Mouse (Mus musculus) adrenal gland (tissue): ENCODE measurements around the gene Sag.

Source experiments
- intact Hi-C: fragments of 180-260 bp; cut with DNase I; formaldehyde crosslinking; loops from one replicate; pipeline ENCODE4 v1.15.1; 2025

Sag gene

DNA sequence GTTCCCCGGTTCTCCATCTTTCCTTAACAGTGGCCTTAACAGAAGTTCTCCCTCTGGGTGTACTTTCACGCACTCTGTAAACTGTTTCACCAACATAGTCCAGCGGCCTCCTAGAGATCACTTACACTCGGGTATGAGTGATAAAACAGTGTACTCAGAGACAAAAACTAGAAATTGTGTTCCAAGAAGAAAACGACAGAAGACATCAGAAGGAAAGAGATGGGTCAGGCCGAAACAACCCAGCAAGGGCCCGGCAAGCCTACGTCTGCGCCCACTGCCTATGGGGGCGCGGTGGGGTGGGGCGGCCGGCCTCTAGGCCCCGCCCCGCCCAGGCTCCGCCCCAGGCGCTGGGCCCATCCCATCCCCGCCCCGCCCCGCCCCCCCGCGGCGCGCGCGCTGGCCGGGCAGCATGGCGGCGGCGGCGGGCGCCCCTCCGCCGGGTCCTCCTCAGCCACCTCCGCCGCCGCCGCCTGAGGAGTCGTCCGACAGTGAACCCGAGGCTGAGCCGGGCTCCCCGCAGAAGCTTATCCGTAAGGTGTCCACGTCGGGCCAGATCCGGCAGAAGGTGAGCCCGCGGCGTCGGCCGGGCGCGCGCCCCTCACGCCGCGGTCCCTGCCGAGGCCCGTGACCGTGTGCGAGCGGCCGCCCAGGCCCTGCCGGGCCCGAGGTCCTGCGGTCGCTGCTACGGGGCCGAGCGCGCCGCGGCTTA, 49.6 kb downstream of the Sag start, which contains the start of gene Dgkd:
TSS of gene Dgkd (plus strand) at position 396 of the 709 bp plus-strand sequence.
- intact Hi-C loops, result loop anchor here (5.0 kb wide), 1 partner anchor 56 kb away; no protein-coding TSS in a partner anchor

DNA sequence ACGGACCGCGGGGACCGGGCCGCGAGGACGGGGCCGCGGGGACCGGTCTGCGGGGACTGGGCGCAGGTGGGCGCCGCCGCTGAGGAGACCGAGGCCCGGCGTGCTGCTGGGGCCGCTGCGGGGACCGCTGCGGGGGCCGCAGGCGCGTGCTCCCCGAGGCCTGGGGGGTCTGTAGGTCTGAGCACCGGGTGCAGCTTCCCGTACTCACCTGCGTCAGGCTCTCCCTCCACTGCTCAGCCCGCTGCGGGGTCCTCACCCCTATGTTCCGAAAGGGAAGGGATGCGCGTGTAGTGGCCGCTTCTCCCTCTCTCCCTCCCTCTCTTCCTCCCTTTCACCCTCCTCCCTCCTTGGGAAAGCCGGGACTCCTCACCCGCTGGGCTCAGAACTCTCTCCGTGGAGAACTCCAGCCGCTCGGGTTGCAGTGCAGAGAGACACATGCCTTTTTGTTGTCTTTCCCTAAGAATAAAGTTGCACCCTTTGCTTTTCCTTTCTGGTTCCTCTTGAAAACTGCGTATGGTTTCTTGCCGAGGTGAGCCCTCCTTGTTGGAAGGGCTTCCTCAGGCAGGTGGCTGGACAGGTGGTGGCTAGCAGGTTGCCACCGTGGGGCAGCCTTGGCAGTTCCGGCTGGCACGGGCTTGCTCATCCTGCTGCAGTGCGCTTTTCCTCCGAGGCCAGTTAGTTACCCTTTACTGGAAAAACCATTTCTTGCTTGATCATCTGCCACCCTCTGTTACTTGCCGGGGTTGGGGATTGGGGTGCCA, 50.3 kb downstream of the Sag start:
- intact Hi-C loops, result loop anchor here (5.0 kb wide), 1 partner anchor 56 kb away; no protein-coding TSS in a partner anchor

DNA sequence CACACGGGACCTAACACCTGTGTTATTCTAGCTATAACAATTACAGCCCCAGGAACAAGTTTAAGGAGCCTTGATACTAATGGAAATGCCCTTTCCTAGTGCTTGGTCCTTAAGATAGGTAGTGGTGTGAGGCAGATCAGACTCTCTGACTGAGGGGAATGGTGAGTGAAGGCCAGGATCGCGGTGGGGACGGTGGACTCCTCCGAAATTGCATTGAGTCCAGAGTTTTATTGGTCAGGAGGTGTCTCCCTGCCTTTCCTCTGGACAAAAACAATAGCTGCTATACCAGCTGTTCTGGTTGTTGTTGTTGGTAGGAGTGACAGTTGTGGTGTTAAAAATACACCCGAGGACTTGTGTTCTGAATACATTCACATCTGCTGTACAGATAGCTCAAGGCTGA, 50.9 kb downstream of the Sag start:
- intact Hi-C loops, result loop anchor here (5.0 kb wide), 1 partner anchor 57 kb away; no protein-coding TSS in a partner anchor

DNA sequence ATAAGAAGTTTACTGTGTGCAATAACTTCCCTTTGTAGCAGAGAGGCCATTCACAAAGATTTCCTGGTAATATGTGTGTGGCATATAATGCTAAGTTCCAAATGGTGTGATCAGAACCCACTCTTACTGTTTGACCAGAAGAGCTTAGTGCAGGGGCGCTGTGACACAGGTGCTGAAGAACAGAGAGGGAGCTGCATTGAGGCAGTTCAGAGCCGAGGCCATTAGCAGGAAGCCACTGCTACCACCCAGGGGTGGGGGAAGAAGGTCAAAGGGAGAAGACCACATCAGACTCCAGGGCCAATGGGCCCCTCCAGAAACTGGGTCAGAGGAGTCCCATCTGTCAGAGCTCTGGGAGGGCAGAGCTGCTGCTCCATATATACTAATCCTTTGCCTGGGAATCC, 51.4 kb downstream of the Sag start:
- intact Hi-C loops, result loop anchor here (5.0 kb wide), 2 partner anchors 42 to 58 kb away; no protein-coding TSS in a partner anchor

DNA sequence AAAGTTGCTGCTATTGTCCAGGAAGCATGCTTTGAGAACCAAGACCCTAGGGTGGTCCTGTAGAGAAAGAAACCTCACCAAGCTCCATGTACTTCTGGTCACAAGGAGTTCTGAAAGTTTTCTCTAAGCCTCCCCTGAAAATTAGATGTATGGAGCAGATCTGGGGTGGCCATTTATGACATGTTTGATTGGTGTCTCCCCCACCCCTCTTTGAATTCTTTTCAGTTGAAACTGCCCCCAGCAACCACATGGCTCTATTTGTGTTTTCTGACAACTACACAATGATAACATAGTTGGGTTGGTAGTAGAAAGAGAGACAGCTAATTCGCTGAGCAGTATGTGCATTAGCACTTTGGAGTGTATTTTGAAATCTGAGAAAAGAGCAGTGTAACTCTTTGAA, 52.0 kb downstream of the Sag start:
- intact Hi-C loops, result loop anchor here (5.0 kb wide), 1 partner anchor 42 kb away; no protein-coding TSS in a partner anchor

DNA sequence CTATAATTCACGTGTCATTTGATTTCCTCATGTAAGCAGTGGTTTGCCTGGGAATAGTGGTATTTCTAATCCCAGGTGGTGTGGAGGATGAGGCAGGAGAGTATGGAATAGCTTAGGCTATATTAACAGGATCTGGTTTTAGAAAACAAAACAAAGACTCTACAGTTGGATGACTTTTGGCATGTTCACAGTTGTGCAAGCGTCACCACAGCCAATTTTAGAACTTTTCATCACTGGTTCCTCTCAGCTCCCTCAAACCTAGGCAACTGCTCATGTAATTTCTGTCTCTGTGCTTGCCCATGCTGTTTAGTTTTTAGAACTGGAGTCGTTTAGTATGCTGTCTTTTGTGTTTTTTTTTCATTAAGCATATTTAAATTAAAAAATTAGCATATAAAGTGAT, 53.3 kb downstream of the Sag start:
- intact Hi-C loops, result loop anchor here (5.0 kb wide), 1 partner anchor 40 kb away; no protein-coding TSS in a partner anchor

DNA sequence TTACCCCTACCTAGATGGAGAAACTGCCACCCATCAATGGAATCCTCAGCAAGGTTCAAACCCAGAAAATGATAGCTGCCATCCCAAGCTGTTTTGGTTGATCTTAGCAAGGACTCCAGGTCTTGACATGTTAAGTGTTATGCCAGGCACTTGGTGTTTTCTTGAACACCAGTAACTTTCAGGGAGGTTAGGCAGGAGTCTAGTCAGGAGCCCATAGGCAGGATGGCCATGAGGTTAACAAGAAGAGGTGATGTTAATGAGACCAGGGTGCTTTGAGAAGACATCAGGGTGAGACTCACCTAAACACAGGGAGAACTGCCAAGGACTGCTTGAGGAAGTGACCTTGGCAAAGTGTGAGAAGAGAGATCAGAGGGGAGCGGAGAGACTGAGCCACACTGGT, 54.6 kb downstream of the Sag start:
- intact Hi-C loops, result loop anchor here (5.0 kb wide), 1 partner anchor 39 kb away; no protein-coding TSS in a partner anchor

DNA sequence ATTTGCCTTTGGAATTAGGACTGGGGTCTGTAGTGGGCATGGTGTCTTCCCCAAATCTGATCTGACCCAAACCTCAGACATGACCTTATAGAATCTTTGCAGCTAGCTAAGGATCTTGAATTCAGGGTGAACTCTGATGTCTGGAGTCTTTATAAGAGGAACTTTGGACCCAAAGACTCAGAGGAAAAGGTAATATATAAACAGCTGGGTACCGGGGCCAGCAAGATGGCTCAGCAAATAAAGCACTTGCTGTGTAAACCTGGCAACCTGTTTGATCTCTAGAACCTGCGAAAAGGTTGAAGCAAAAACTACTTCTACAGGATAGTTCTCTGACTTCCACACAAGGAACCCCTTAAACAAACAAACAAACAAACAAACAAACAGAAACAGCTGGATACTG, 55.0 kb downstream of the Sag start:
- intact Hi-C loops, result loop anchor here (5.0 kb wide), 1 partner anchor 39 kb away; no protein-coding TSS in a partner anchor

DNA sequence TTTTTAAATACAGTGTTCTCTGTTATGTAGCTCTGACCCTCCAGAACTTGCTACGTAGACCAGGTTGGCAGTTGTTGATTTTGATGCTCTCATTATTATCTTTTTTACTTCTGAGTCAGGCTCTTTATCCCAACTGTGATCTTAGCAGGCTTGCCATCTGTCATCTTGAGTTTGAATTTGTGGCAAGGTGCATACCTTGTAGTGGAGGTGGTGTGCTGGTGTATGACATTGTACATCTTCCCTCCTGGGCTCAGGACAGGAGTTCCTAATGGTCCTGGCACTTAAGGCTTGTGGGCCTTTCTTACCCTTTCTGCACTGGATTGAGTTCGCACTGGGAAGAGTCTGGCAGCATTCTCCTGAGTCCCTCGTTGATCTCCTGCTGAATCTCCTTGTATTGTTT, 60.1 kb downstream of the Sag start:
- intact Hi-C loops, result no loop called here

DNA sequence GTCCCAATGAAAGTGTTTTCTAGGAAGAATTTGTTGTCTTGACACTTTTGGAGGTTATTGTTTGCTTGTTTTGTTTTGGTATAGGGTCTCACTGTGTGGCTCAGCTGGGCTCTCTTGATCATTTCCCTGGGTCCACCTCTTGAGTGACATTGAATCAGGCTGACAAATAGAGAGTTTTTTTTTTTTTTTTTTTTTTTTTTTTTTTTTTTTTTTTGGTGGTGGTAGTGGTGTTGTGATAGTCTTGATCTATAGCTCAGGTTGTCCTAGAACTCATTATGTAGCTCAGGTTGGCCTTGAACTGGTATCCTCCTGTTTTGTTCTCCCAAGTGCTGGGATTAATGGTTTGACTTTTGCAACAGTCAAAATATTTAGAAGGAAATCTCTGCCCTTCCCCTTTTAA, 61.4 kb downstream of the Sag start:
- intact Hi-C loops, result no loop called here

DNA sequence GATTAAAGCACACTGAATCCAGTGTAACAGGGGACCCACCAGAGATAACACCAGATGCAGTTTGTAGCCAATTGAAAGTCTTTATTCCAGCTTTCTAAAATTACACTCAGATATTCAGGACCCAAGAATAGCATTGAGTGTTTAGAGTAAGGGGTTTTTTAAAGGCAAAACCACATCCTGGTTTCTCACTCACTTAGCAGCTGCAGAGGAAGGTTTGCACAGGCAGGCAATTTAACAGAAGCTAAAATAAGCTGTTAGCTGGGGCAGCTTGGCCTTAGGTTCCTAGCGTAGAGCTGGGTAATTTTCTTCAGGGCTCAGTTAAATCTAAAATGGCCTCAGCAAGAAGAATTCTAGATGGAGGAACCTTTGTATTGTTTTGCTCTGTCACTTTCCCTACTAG, 63.2 kb downstream of the Sag start:
- intact Hi-C loops, result no loop called here

DNA sequence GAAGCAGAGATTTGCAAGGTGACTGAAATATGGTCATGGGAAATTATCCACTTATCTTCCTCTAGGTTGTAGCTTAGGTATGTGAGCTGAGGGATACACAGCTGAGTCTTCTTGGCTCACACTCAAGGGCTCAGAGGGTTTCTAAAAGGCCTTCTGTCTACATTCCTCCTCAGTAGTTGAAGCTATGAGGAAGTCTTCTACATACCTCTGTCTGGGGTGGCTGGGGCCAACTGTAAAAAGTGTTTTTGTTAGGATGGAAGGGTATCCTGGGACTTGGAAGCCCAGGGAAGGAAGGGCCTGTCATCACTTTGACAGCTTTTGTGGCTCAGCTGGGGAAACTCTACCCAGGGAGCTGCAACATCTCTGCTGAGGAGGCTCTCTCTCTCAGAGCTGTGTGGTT, 68.1 kb downstream of the Sag start:
- intact Hi-C loops, result no loop called here

DNA sequence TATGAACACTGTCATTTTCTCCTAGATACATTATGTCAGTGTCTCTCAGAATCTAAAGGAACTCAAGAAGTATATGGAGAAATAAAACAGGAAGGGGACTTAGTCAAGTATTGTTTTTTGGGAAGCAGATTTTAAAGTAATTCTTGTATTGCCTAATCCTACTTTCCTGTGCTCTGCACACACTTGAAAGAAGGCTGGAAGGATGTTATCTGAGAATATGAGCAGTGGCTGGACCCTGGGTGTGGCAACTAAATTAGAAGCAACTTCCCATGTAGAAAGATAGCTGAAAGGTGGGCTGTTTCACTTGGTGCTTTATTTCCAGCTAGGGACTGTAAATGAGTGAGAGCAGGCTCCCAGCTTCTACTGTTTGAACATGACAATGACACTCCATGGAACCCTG, 69.6 kb downstream of the Sag start:
- intact Hi-C loops, result no loop called here

DNA sequence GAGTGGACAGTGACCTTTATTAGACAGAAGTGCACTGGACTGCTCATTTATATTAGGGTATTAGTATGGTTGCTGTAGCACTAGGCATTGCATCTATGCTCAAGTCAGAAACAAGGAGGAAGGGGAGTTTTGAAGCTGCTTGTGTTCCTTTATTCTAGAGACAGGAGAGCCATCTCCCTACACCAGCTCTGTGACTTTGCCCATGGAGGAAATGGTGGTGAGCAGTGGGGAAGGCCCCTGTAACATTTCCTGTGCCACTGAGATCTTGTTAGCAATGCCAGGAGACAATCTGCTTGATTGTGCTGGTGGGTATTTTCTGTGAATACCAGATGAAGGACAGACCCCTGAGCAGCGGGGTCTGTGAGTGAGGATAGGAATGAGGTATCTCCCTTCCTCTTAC, 72.6 kb downstream of the Sag start:
- intact Hi-C loops, result no loop called here

DNA sequence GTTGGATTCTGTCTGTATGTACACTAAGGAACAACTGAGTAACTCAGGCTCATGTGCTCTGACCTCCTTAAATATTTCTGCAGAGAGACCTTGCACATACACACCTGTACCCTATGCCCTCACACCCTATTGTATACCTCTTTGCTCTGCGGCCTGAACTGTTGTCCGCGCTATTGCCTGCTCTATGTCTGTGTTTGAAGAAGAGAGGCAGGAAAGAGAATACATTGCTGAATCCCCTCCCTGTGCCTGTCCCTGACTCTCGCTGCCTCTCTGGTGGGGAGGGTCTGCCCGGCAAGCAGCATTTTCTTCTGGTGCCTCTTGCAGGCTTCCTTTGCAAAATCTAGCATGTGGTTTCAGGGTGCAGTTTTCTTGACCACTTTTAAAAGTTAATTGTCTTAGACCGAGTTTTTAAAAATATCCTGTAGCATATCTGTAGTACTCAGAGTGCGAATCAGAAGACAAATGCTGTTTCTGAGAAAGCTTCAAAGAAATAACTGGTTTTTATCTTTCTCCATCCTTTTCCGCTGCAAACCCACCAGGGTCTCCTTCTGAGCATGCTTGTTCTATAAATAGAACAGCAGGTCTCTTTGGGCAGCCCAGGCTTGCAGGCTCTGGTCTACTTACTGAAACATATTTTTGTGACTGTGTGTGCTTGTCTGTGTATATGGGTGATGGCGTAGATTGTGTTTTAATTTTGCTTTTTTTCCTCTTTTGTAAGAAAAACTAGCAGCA, 74.2 kb downstream of the Sag start:
- intact Hi-C loops, result no loop called here

DNA sequence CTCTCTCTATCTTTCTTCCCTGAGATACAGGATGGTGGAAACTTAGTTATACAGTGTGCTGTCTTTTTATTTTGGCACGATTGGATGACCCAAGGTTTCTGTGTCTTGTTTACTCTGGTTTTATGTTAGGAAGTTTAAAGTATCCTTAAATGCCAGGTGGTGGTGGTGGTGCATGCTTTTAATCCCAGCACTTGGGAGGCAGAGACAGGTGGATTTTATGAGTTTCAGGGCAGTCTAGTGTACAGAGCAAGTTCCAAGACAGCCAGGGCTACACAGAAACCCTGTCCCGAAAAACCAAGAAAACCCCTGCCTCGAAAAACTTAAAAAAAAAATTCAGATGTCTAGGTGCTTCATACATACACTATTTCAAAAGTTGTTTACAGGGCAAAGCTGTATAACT, 75.6 kb downstream of the Sag start:
- intact Hi-C loops, result no loop called here

DNA sequence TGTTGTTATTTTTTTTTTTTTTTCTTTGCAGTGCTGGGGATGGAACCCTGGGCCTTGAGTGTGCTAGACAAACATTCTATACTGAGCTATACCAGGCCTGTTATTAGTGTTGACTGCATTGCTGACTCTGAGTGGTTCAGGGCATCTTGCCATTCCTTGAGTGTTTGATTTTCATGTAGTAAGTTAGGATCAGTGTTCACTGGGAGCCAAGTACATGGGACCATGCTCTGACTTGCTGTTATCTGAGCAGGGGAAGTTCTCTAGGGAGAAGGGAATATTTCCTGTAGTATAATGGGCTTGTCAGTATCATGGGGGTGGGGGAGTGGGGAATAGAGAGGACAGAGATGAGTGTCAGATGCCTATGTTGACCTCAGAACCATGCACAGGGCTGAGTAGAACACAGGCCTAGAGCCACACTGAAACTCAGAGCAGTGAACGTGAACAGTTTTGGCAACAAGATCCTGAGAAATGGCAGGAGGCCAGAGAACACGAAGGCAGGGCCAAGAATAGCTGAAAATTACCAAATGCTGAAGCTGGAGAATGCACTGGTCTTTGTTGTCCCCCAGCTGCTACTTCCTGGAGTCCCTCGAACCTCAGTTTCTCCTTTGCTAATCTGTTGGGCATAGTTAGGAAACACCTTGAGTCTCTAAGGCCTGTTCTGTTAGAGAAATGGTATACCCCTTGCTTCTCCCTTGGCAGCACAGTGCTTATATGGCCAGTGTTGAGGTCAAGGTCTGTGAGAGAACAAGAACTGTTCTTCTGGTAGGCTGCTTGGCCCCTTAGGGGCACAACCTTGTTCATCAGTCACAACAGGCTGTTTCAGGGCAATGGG, 76.2 kb downstream of the Sag start:
- intact Hi-C loops, result no loop called here

DNA sequence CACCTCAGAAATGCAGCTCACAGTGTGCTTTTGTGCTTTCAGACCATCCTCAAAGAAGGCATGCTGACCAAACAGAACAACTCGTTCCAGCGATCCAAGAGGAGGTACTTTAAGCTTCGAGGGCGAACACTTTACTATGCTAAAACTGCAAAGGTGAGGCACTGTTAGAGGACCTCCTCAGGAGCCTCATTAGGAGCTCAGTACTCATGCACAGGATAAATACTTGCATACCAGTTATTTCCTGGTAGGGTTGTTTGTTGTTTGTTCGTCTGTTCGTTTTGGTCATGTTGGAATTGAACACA, 76.8 kb downstream of the Sag start:
- intact Hi-C loops, result no loop called here

DNA sequence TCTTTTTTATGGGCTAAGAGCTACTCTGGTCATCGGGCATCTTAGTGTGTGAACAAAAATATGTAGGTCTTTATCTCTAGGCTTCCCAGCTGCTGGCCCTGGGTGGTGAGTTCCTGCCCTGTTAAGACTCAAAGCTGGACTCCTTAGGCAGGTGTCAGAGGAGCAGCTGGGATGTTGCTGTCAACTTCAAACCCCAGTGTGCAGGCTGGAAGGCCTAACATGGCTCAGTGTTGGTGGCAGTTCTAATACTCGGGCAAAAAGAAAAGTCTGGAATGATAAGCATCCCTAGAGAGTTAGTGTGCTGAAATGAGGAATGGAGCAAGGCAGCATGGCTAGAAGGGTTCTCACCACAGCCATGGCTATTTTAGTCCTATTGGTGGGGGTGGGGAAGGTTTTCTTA, 77.4 kb downstream of the Sag start:
- intact Hi-C loops, result no loop called here

DNA sequence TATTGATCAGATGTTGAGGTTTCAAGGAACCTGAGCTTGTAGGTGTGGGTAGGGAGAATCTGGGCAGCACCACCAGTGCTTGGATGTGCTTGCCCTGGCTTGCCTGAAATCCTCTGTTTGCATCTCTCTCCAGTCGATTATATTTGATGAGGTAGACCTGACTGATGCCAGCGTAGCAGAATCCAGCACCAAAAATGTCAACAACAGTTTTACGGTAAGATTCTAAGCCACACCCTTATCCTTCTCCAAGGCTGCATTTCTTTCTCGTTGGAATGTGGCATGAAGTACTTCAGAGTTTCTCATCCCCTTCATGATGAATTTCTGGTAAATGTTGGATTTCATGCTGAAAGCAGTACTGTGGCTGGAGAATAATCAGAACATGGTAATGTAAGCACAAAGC, 78.2 kb downstream of the Sag start:
- intact Hi-C loops, result no loop called here

DNA sequence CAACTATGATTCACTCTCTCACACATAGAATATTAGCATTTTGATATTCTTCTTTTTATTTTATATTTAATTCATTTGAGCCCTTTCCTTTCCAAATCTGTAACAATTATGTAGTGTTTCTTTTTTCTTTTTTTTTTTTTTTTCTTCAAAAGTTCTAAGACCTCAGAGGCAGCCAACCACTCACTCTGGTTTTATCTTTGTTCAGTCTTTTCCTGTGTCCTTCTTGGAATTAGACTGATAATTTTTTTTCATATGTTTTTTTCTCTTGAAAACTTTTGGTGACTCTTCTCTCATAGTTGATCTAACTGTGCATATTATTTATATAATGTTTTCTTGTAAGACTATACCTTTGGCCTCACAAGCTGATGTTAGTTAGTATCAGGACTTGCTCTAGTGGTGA, 79.1 kb downstream of the Sag start:
- intact Hi-C loops, result no loop called here
